Mouse (Mus musculus): ENCODE data around the gene Six4. TPM values are rescaled to one million over a fixed set of nuclear protein-coding genes. Genes with fewer than 3 reads are reported as not detected.
A peak's percentile ranks its signal among the peaks of the same experiment; 100 is the strongest.

Six4 gene
- total RNA-seq, 2 experiments from 2014 or later, result 15.6 to 18.1 TPM

DNA sequence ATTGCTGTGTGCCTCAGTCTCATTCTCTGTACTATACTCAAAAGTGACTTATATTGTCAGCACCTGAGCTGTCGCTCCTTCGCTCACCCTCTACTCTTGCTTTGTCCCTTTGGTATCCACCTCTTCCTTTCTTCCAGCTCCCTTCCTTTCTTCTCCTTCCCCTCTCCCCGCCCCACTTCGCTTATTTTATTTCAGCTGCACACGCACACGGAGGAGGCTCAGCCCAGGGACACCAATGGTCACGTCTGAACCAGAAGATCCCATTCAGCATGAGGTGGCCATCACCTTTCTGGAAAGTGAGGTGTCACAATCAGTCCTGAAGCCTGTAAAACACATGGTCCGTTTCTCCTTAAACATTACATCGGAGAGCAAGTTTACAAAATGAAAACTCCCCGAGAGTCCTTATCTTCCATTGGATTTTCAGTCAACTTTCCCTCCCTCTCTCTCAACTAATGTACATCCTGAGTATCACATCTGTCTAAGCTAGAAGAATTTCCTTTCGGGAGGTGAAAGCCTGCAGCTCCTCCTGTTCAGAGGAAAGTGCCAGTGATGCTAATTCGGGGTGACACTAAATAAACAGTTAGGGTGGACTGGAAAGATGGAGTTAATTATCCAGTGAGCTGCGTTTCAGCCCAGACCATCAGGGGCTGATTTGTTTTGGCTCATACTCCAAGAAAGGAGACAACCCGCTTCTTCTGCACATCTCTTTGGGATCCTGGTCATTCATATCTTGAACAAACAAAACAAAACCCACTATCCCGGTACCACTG is 62.3 kb downstream of the Six4 start:
- intact Hi-C loops (cut with DNase I), result no loop called here
- H3K4me3 ChIP-seq, result peak overlapping the region; percentile 80
- TF ChIP-seq CTCF (IDR thresholded peaks at IDR 0.05), result no peak
- peak overlapping the region; percentile 98 for H3K27ac ChIP-seq
- DNase-seq, result no peak

DNA sequence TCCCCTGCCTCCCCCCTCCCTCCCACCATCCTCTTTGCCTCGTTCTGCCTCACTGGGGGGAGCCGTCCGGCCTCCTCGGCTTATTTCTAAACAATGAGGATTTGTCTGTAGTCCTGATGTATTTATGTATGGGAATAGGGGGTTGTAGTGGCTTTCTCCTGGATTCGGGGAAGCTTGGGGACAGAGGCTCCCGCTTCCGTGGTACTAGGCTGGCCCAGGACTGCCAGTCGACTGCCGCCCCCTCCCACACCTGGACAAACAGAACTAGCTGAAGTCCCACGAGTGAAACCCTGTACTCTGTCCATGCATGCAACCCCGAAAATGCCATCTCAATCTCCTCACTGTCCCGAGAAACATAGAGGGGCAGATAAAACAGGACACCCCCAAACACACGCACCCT is 63.0 kb downstream of the Six4 start:
- TF ChIP-seq CTCF (IDR thresholded peaks at IDR 0.05), result no peak
- peak; percentile 22 for DNase-seq
- intact Hi-C loops (cut with DNase I), result no loop called here
- Histone ChIP-seq H3K4me3 (peak overlapping the region; percentile 80), H3K27ac (peak overlapping the region; percentile 98)

Other genes with a start within 250 kb of the Six4 start
- not detected for gene Six6, start 173.6 kb downstream of the Six4 start, total RNA-seq (2021)
- not detected for gene 4930447C04Rik, start 172.7 kb downstream of the Six4 start, total RNA-seq (2021)
- gene Six1, start 59.6 kb downstream of the Six4 start, total RNA-seq (2021), result 10 to 100 TPM; 59.8 to 68.4 TPM
- gene Mnat1, start 10.3 kb upstream of the Six4 start, total RNA-seq (2021), result 10 to 100 TPM; 17.6 to 19.4 TPM
- gene Trmt5, start 173.3 kb upstream of the Six4 start, total RNA-seq (2021), result 1 to 10 TPM; 8.5 to 8.6 TPM
- gene Slc38a6, start 173.3 kb upstream of the Six4 start, total RNA-seq (2021), result 1 to 10 TPM; 1.7 to 3.6 TPM

All from gastrocnemius, adult 2 months (tissue).